Mouse (Mus musculus) liver, embryonic 12.5 days (tissue): ENCODE measurements around the gene Cpeb2. TPM values are rescaled to one million over a fixed set of nuclear protein-coding genes. Genes with fewer than 3 reads are reported as not detected.
A peak's percentile ranks its signal among the peaks of the same experiment; 100 is the strongest.

Experiments used
- ATAC-seq: fragments of 200-750 bp; cut with Nextera tagmentation; 2 replicates; pipeline ENCODE4 v1.8.0; 2017; ENCODE audit warnings: moderate number of reproducible peaks, mild to moderate bottlenecking, moderate library complexity
- H3K27ac ChIP-seq: fragments of 300-500 bp; sonication (generic); 2 replicates; pipeline ENCODE4 v1.5.1; 2016; ENCODE audit warnings: mild to moderate bottlenecking
- H3K27me3 ChIP-seq: fragments of 300-500 bp; sonication (generic); replicated peaks from 2 replicates; pipeline ENCODE4 v1.6.1; 2016; ENCODE audit warnings: mild to moderate bottlenecking, moderate library complexity
- H3K36me3 ChIP-seq: fragments of 300-500 bp; sonication (generic); 2 replicates; pipeline ENCODE4 v1.6.1; 2016; ENCODE audit warnings: mild to moderate bottlenecking, moderate library complexity
- H3K4me1 ChIP-seq: fragments of 300-500 bp; sonication (generic); 2 replicates; pipeline ENCODE4 v1.6.1; 2016
- H3K4me2 ChIP-seq: fragments of 300-500 bp; sonication (generic); 2 replicates; pipeline ENCODE4 v1.6.1; 2016; ENCODE audit warnings: mild to moderate bottlenecking, moderate library complexity
- H3K4me3 ChIP-seq: fragments of 300-500 bp; sonication (generic); 2 replicates; pipeline ENCODE4 v1.5.1; 2016; ENCODE audit warnings: mild to moderate bottlenecking, moderate library complexity
- H3K9ac ChIP-seq: fragments of 300-500 bp; sonication (generic); 2 replicates; pipeline ENCODE4 v1.6.1; 2016; ENCODE audit warnings: mild to moderate bottlenecking, moderate library complexity
- H3K9me3 ChIP-seq: fragments of 300-500 bp; sonication (generic); replicated peaks from 2 replicates; pipeline ENCODE4 v1.6.1; 2016; ENCODE audit warnings: mild to moderate bottlenecking, moderate library complexity
- WGBS: fragments of 180-500 bp; shearing (Covaris S2); methylation state at CpG from one replicate; pipeline ENCODE4 v1.1.7; 2016; ENCODE audit not compliant: insufficient replicate concordance; 5-methylcytosine and 5-hydroxymethylcytosine counted together
- polyA plus RNA-seq: library from polyadenylated mRNA; unstranded; fragments of >200 nt; fragmentation: Nextera tagmentation; extraction: Ambion mirVana; gene quantifications from 2 replicates; pipeline ENCODE4 v1.2.1, GENCODE M21; 2016

Cpeb2 gene
- polyA plus RNA-seq = 0.72 and 0.91 TPM in 2 replicates

- ATAC-seq = peak; percentile 82
- Histone ChIP-seq H3K4me1 (peaks cover 23% of the 10 kb centered on the region), H3K9ac (peak within 1 kb of the TSS; percentile 88), H3K4me2 (peak within 1 kb of the TSS; percentile 95), H3K36me3 (no peaks in the 10 kb centered on the region), H3K4me3 (peak within 1 kb of the TSS; percentile 79), H3K9me3 (no peaks in the 10 kb centered on the region), H3K27me3 (peaks cover 56% of the 10 kb centered on the region), H3K27ac (peak within 1 kb of the TSS; percentile 96)
- WGBS = under 1% methylated on average over 86 of the region's 89 CpGs
These were observed at the start of gene Cpeb2 for GRCm38 (mm10) chr5:43232480-43233315. Cpeb2 (plus strand) TSS chr5:43233170.

GRCm38 (mm10) chr5:43183556-43183955, 49.4 kb upstream of the Cpeb2 start:
- no peaks in the 10 kb centered on the region for H3K4me1 ChIP-seq
- no peak overlapping the region for H3K4me3 ChIP-seq
- no peaks in the 10 kb centered on the region for H3K36me3 ChIP-seq
- H3K4me2 ChIP-seq = no peak overlapping the region
- no peak overlapping the region for H3K9ac ChIP-seq
- no peak overlapping the region for H3K27ac ChIP-seq
- H3K27me3 ChIP-seq = no peaks in the 10 kb centered on the region
- no peak for ATAC-seq
- no peaks in the 10 kb centered on the region for H3K9me3 ChIP-seq

DNA sequence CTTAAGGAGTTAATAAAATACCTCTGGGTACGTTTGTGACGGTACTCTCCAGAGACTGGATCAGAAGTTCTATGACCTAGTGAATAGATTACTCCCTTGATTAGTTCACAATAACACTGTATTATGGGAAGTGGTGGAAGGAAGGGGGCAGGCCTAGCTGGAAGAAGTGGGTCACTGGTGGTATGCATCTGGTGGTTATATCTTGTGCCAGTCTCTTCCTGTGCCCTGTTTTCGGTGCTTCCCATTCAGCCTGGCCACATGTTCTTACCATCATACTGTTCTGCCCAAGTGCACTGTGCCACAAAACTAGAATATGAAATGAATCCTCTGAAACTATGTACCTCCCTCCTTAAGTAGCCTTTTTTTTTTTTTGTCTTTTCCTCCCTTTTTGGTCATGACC, 48.1 kb upstream of the Cpeb2 start:
- Histone ChIP-seq H3K9ac (no peak overlapping the region), H3K9me3 (no peaks in the 10 kb centered on the region), H3K4me3 (no peak overlapping the region), H3K27ac (no peak overlapping the region), H3K36me3 (no peaks in the 10 kb centered on the region), H3K4me1 (no peaks in the 10 kb centered on the region), H3K4me2 (no peak overlapping the region), H3K27me3 (no peaks in the 10 kb centered on the region)
- ATAC-seq = no peak
- 61% methylated on average over 3 of the region's 3 CpGs for WGBS

GRCm38 (mm10) chr5:43185478-43185877, 47.5 kb upstream of the Cpeb2 start:
- no peaks in the 10 kb centered on the region for H3K36me3 ChIP-seq
- H3K9ac ChIP-seq = no peak overlapping the region
- no peaks in the 10 kb centered on the region for H3K4me1 ChIP-seq
- H3K4me2 ChIP-seq = no peak overlapping the region
- no peak for ATAC-seq
- no peak overlapping the region for H3K27ac ChIP-seq
- no peaks in the 10 kb centered on the region for H3K9me3 ChIP-seq
- no peak overlapping the region for H3K4me3 ChIP-seq
- WGBS = 49% methylated on average over 3 of the region's 3 CpGs
- no peaks in the 10 kb centered on the region for H3K27me3 ChIP-seq

- Histone ChIP-seq H3K4me1 (no peaks in the 10 kb centered on the region), H3K9ac (no peak overlapping the region), H3K9me3 (no peaks in the 10 kb centered on the region), H3K4me3 (no peak overlapping the region), H3K27ac (no peak overlapping the region), H3K27me3 (no peaks in the 10 kb centered on the region), H3K36me3 (no peaks in the 10 kb centered on the region), H3K4me2 (no peak overlapping the region)
- WGBS = 58% methylated on average over 4 of the region's 4 CpGs
- ATAC-seq = no peak
These were observed 32.3 kb upstream of the Cpeb2 start for GRCm38 (mm10) chr5:43200686-43201085.

GRCm38 (mm10) chr5:43206495-43207053, 26.4 kb upstream of the Cpeb2 start:
- no peak overlapping the region for H3K4me3 ChIP-seq
- no peaks in the 10 kb centered on the region for H3K4me1 ChIP-seq
- H3K27ac ChIP-seq = no peak overlapping the region
- H3K9ac ChIP-seq = no peak overlapping the region
- H3K9me3 ChIP-seq = no peaks in the 10 kb centered on the region
- 45% methylated on average over 6 of the region's 6 CpGs for WGBS
- H3K36me3 ChIP-seq = no peaks in the 10 kb centered on the region
- H3K4me2 ChIP-seq = no peak overlapping the region
- H3K27me3 ChIP-seq = no peaks in the 10 kb centered on the region
- no peak for ATAC-seq

- peaks cover 7% of the 10 kb centered on the region for H3K4me1 ChIP-seq
- 0 out of 2 replicates have a peak overlapping the region, but pooled peaks have one; percentile 8 for H3K27ac ChIP-seq
- no peaks in the 10 kb centered on the region for H3K9me3 ChIP-seq
- WGBS = 56% methylated on average over 4 of the region's 4 CpGs
- H3K4me3 ChIP-seq = no peak overlapping the region
- 0 out of 2 replicates have a peak, but pooled peaks have one; percentile 42 for ATAC-seq
- no peak overlapping the region for H3K4me2 ChIP-seq
- H3K27me3 ChIP-seq = no peaks in the 10 kb centered on the region
- H3K9ac ChIP-seq = no peak overlapping the region
- H3K36me3 ChIP-seq = no peaks in the 10 kb centered on the region
These were observed 15.5 kb upstream of the Cpeb2 start for GRCm38 (mm10) chr5:43217468-43217867.

DNA sequence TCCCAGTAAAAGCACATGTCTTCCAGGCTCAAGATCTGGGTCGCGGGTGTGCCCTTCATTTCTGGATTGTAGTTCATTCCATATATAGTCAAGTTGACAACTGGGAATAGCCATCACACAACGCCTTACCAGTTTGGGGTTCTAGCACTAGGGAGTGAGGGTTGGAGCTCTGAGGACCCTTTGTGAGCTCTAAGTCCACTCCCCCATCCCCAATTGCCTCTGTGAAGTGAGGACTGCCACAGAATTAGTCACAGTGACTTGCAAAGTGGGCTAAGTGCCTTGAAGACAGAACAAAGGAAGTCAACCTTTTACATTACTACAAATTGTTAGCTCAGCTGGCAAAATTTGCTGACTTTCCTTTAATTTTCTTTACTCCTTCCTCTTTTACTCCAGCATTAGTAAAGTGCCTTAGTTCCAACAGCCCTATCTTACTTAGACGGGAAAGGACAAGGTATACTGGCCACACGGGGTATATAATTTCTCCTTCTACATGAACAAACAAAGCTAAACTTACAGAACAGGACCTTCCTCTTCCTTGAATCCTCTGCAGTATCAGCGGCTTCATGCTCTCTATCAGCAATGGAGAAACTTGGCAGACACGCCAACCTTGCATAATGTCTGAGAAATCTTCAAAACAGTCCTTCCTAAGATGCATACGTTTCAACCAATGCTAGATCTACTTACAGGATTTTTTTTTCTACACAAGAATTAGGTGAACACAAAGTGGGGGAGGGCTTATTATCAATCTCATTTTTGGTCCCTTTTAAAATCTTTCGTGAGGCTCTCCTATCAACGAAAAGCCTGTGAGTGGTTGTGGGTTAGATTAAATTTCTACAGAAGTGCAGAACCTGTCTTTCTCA, 14.8 kb upstream of the Cpeb2 start:
- Histone ChIP-seq H3K27me3 (no peaks in the 10 kb centered on the region), H3K27ac (peak overlapping the region; percentile 8; the same call in 1 of the 2 replicates), H3K4me2 (no peak overlapping the region), H3K4me1 (peaks cover 7% of the 10 kb centered on the region), H3K4me3 (no peak overlapping the region), H3K9ac (no peak overlapping the region), H3K36me3 (no peaks in the 10 kb centered on the region), H3K9me3 (no peaks in the 10 kb centered on the region)
- ATAC-seq = no peak
- 51% methylated on average over 10 of the region's 10 CpGs for WGBS

DNA sequence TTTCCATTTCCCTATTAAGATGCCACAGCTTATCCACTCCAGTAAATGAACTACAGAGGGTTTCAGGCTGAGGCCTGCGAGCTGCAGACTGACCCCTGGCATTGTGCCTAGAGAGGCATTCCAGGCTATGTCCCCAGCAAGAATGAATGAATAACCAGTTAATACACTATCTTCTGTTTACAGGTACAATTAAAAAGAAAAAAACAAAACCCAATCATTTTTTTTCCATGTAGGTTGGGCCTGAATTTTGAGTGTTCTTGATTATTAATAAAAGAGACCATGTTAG, 14.2 kb upstream of the Cpeb2 start:
- H3K4me2 ChIP-seq = no peak overlapping the region
- H3K27me3 ChIP-seq = no peaks in the 10 kb centered on the region
- ATAC-seq = no peak
- no peaks in the 10 kb centered on the region for H3K36me3 ChIP-seq
- H3K27ac ChIP-seq = no peak overlapping the region
- H3K9me3 ChIP-seq = no peaks in the 10 kb centered on the region
- WGBS = 53% methylated on average over 1 of the region's 1 CpGs
- no peak overlapping the region for H3K4me3 ChIP-seq
- no peak overlapping the region for H3K9ac ChIP-seq
- H3K4me1 ChIP-seq = peaks cover 7% of the 10 kb centered on the region

- no peak overlapping the region for H3K4me2 ChIP-seq
- H3K9ac ChIP-seq = no peak overlapping the region
- no peaks in the 10 kb centered on the region for H3K9me3 ChIP-seq
- peaks cover under 1% of the 10 kb centered on the region; the same call in 1 of the 2 replicates for H3K4me1 ChIP-seq
- no peaks in the 10 kb centered on the region for H3K36me3 ChIP-seq
- WGBS = 37% methylated on average over 4 of the region's 4 CpGs
- ATAC-seq = no peak
- H3K27me3 ChIP-seq = no peaks in the 10 kb centered on the region
- no peak overlapping the region for H3K4me3 ChIP-seq
- H3K27ac ChIP-seq = no peak overlapping the region
These were observed 9.6 kb upstream of the Cpeb2 start for GRCm38 (mm10) chr5:43223359-43223758.

- no peak overlapping the region for H3K9ac ChIP-seq
- H3K27ac ChIP-seq = no peak overlapping the region
- H3K27me3 ChIP-seq = peaks cover 3% of the 10 kb centered on the region; the same call in 1 of the 2 replicates
- no peaks in the 10 kb centered on the region for H3K36me3 ChIP-seq
- no peaks in the 10 kb centered on the region for H3K9me3 ChIP-seq
- H3K4me2 ChIP-seq = no peak overlapping the region
- 50% methylated on average over 3 of the region's 3 CpGs for WGBS
- no peak for ATAC-seq
- H3K4me1 ChIP-seq = no peaks in the 10 kb centered on the region
- no peak overlapping the region for H3K4me3 ChIP-seq
These were observed 8.7 kb upstream of the Cpeb2 start for GRCm38 (mm10) chr5:43224245-43224644.

GRCm38 (mm10) chr5:43226160-43226559, 6.8 kb upstream of the Cpeb2 start:
- Histone ChIP-seq H3K9ac (no peak overlapping the region), H3K36me3 (no peaks in the 10 kb centered on the region), H3K4me3 (no peak overlapping the region), H3K4me1 (no peaks in the 10 kb centered on the region), H3K4me2 (no peak overlapping the region), H3K27ac (no peak overlapping the region), H3K9me3 (no peaks in the 10 kb centered on the region), H3K27me3 (peaks cover 14% of the 10 kb centered on the region; the same call in 1 of the 2 replicates)
- no peak for ATAC-seq
